Mouse (Mus musculus) v-Abl transformed pro-B cells (cell line): ENCODE data around the gene Zbtb21.

Experiments used
- in situ Hi-C, 2 experiments: fragments of 400-800 bp; cut with MboI; formaldehyde crosslinking; loops; one replicate each; pipeline ENCODE4 v1.15.1; 2025; ENCODE audit not compliant: unreplicated experiment in 2 of 2

Zbtb21 gene

DNA sequence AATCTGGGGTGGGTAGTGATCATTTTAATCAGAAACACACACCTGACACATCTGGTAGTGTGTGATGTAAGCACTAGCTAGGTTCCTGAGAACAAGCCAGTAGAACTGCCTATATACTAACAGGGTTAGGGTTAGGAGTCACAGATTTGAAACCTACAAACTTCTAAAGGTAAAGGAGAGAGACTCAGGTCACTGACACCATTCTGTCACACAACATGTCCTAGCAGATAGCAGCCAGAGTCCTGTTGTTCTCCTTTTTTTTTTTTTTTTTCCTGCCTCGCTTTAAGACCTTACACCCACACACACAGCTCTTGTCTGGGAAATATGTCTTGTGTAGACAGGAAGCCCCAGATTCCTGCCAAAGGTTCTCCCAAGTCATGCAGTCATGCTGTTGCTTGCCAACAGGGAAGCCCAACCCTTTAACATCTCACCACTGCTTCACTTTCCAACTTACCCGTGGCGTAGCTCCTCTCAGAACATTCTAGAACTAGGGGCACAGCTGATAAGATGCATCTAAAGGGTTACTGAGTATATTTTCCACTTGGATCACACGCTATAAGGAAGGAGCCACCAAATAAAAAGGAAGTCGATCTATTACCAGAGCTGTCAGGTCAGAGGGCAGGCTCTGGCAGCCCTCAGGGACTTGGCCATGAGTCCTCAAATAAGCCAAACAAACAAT is 64.9 kb downstream of the Zbtb21 start:
- in situ Hi-C loops = no loop called here
